ENCODE assay signal across 9 mouse cellular contexts in genomic region chr7:84088971-84089370, GRCm38 (mm10). TPM values are rescaled to one million over a fixed set of nuclear protein-coding genes. Genes with fewer than 3 reads are reported as not detected.
DNase-seq lines count a peak whose midpoint lies in the region; ATAC-seq and TF ChIP-seq lines count a peak whose summit lies in the region.
"Had no signal": no experiment of that assay in that cellular context is flagged by ENCODE, and none has a peak within 500 bp of the region (broad histone marks: within the 10 kb centered on the region; RNA-seq: fewer than 3 reads in every experiment).

No protein-coding gene starts in this region.

- no peak; the same call in 1 of the 2 replicates for ATAC-seq in intestine, postnatal 0 days
- ATAC-seq in intestine, embryonic 16.5 days, result no peak
- ATAC-seq in common myeloid progenitor, adult 5-6 weeks (replicated peaks; ENCODE audit: low read depth, poor library complexity, severe bottlenecking), result peak; percentile 67

- H3K4me2 ChIP-seq in intestine, postnatal 0 days (replicated peaks; ENCODE audit: low read depth), result no peak overlapping the region
- H3K4me2 ChIP-seq in intestine, embryonic 16.5 days (ENCODE audit: low read depth, low read length), result no peak overlapping the region

- no peak overlapping the region for H3K9ac ChIP-seq in intestine, postnatal 0 days (ENCODE audit: low read depth, low read length)
- no peak overlapping the region for H3K9ac ChIP-seq in intestine, embryonic 16.5 days (ENCODE audit: low read depth, low read length)

- H3K4me1 ChIP-seq in intestine, postnatal 0 days (replicated peaks; ENCODE audit: control insufficient read depth, insufficient read depth, low read length), result peaks cover 4% of the 10 kb centered on the region; the same call in 1 of the 2 replicates
- H3K4me1 ChIP-seq in intestine, embryonic 16.5 days (ENCODE audit: control insufficient read depth, insufficient read depth, low read length), result no peaks in the 10 kb centered on the region

- TF ChIP-seq CTCF in intestine, postnatal 0 days (IDR thresholded peaks at IDR 0.05; ENCODE audit: low read depth), result peak; percentile 96

- no peaks in the 10 kb centered on the region for H3K9me3 ChIP-seq in intestine, postnatal 0 days (ENCODE audit: control insufficient read depth)
- no peaks in the 10 kb centered on the region for H3K9me3 ChIP-seq in intestine, embryonic 16.5 days (ENCODE audit: control insufficient read depth, low read length)

- DNase-seq in ZHBTc4 (ENCODE audit: low read depth, low spot score), result peak; percentile 89
- DNase-seq in heart, postnatal 25 days (ENCODE audit: low spot score), result peak; percentile 20
- DNase-seq in left cerebral cortex, postnatal 36 days (ENCODE audit: low spot score in 2 of 2), result peak; percentile 50 to 60
- peak; percentile 64 for DNase-seq in ovary, postnatal 36 days (ENCODE audit: low spot score)
- DNase-seq in thymus, postnatal 25 days, result peak; percentile 80

- WGBS in intestine, postnatal 0 days, result 7% methylated on average over 4 of the region's 4 CpGs
- 7% methylated on average over 4 of the region's 4 CpGs for WGBS in intestine, embryonic 16.5 days

- no peak overlapping the region for H3K4me3 ChIP-seq in intestine, postnatal 0 days (ENCODE audit: low read depth, low read length)
- no peak overlapping the region for H3K4me3 ChIP-seq in intestine, embryonic 16.5 days (ENCODE audit: low read length)

- no peaks in the 10 kb centered on the region for H3K36me3 ChIP-seq in intestine, postnatal 0 days (ENCODE audit: control insufficient read depth, insufficient read depth)
- H3K36me3 ChIP-seq in intestine, embryonic 16.5 days (ENCODE audit: control insufficient read depth, insufficient read depth, low read length), result no peaks in the 10 kb centered on the region

- H3K27ac ChIP-seq in intestine, postnatal 0 days (ENCODE audit: low read depth, low read length), result no peak overlapping the region
- no peak overlapping the region for H3K27ac ChIP-seq in intestine, embryonic 16.5 days (ENCODE audit: low read length)

- intact Hi-C loops in heart, postnatal 25 days (cut with DNase I), result loop anchor here (1.0 to 5.0 kb wide), 3 partner anchors 63 to 266 kb away; partner anchors contain the start of gene Abhd17c
- intact Hi-C loops in left cerebral cortex, postnatal 36 days (cut with DNase I), result loop anchor here (1.0 to 5.0 kb wide), 4 partner anchors 63 to 268 kb away; partner anchors contain the start of gene Abhd17c

- H3K27me3 ChIP-seq in intestine, postnatal 0 days (replicated peaks; ENCODE audit: control insufficient read depth, insufficient read depth, low read length), result peaks cover 32% of the 10 kb centered on the region
- H3K27me3 ChIP-seq in intestine, embryonic 16.5 days (replicated peaks; ENCODE audit: control insufficient read depth, insufficient read depth, low read length), result peaks cover 21% of the 10 kb centered on the region

RNA-seq across cellular contexts. Expression of gene Cemip, which starts 2.7 kb away (rescaled TPM):
- polyA plus RNA-seq in intestine, postnatal 0 days (2015; fragmentation: Nextera tagmentation; extraction: Ambion mirVana), result 0.48 and 0.53 TPM in 2 replicates
- 0.28 and 0.40 TPM in 2 replicates for polyA plus RNA-seq in intestine, embryonic 16.5 days (2015; fragmentation: Nextera tagmentation; extraction: Ambion mirVana)
- total RNA-seq in common myeloid progenitor, adult 5-6 weeks (2017), result not detected in 2 replicates
- under 1 TPM; 0.13 to 0.17 TPM for total RNA-seq in heart, postnatal 25 days (2021)
- total RNA-seq in left cerebral cortex, postnatal 36 days (2021), result 10 to 100 TPM; 14.5 to 18.7 TPM
- total RNA-seq: neutrophil, adult 5-6 weeks had no signal

Comparison
In these comparisons a context has a peak if more than half of its experiments do, and no peak if none do; other contexts are left out.
1. DNase-seq: peak in every context shown above with its lines; median percentile 89 in ZHBTc4; 80 in thymus, postnatal 25 days; 64 in ovary, postnatal 36 days; 55 in left cerebral cortex, postnatal 36 days; 20 in heart, postnatal 25 days.
2. RNA of gene Cemip, which starts 2.7 kb away (total RNA-seq): 14.5 to 18.7 TPM in left cerebral cortex, postnatal 36 days; 0.13 to 0.17 TPM in heart, postnatal 25 days and not detected in common myeloid progenitor, adult 5-6 weeks; every median in the first group is over 10 times any median in the second.